Mouse (Mus musculus): ENCODE data around the gene Fpgt. TPM values are rescaled to one million over a fixed set of nuclear protein-coding genes. Genes with fewer than 3 reads are reported as not detected.

The Fpgt gene
- total and polyA plus RNA-seq, 3 experiments = 1.5 to 47.9 (median 35.7) TPM

- peaks cover 2% of the 10 kb centered on the region; the same call in 1 of the 2 replicates for H3K9me3 ChIP-seq (replicated peaks)
- ATAC-seq (ENCODE audit: extremely low read depth, insufficient number of reproducible peaks, low FRiP score, poor library complexity, severe bottlenecking) = no peak
- no peak for DNase-seq (ENCODE audit: low spot score)
- H3K36me3 ChIP-seq (replicated peaks) = no peaks in the 10 kb centered on the region
- TF ChIP-seq GATA1 (IDR thresholded peaks at IDR 0.05; ENCODE audit: borderline replicate concordance, low read length) = no peak
- no peak for TF ChIP-seq TAL1 (conservative IDR thresholded peaks at IDR 0.05; ENCODE audit: low read depth, low read length)
- no peak for TF ChIP-seq CTCF (IDR thresholded peaks at IDR 0.05; ENCODE audit: low read depth, low read length)
- TF ChIP-seq POLR2AphosphoS5 (IDR thresholded peaks at IDR 0.05; ENCODE audit: insufficient replicate concordance, low read depth, low read length) = no peak
- no peak for TF ChIP-seq GATA2 (IDR thresholded peaks at IDR 0.05; ENCODE audit: borderline replicate concordance, low read depth, low read length)
- no peaks in the 10 kb centered on the region for H3K4me1 ChIP-seq (ENCODE audit: insufficient read depth, low read depth, low read length)
- H3K27me3 ChIP-seq (ENCODE audit: insufficient read depth, low read length) = no peaks in the 10 kb centered on the region
- H3K4me3 ChIP-seq (ENCODE audit: low read depth, low read length) = no peak overlapping the region
These were observed 40.0 kb downstream of the Fpgt start for GRCm38 (mm10) chr3:155053189-155053588.

GRCm38 (mm10) chr3:155052021-155052420 lies 41.2 kb downstream of the Fpgt start:
- Histone ChIP-seq H3K4me3 (ENCODE audit: low read depth, low read length) (no peak overlapping the region), H3K4me1 (ENCODE audit: insufficient read depth, low read depth, low read length) (no peaks in the 10 kb centered on the region), H3K9me3 (replicated peaks) (peaks cover 2% of the 10 kb centered on the region; the same call in 1 of the 2 replicates), H3K27me3 (ENCODE audit: insufficient read depth, low read length) (no peaks in the 10 kb centered on the region), H3K36me3 (replicated peaks) (no peaks in the 10 kb centered on the region)
- DNase-seq (ENCODE audit: low spot score) (no peak), ATAC-seq (ENCODE audit: extremely low read depth, insufficient number of reproducible peaks, low FRiP score, poor library complexity, severe bottlenecking) (no peak)
- no peak for TF ChIP-seq POLR2AphosphoS5 (IDR thresholded peaks at IDR 0.05; ENCODE audit: insufficient replicate concordance, low read depth, low read length)
- no peak for TF ChIP-seq GATA1 (IDR thresholded peaks at IDR 0.05; ENCODE audit: borderline replicate concordance, low read length)
- no peak for TF ChIP-seq CTCF (IDR thresholded peaks at IDR 0.05; ENCODE audit: low read depth, low read length)
- no peak for TF ChIP-seq TAL1 (conservative IDR thresholded peaks at IDR 0.05; ENCODE audit: low read depth, low read length)
- TF ChIP-seq GATA2 (IDR thresholded peaks at IDR 0.05; ENCODE audit: borderline replicate concordance, low read depth, low read length) = no peak

- no peaks in the 10 kb centered on the region for H3K4me1 ChIP-seq (ENCODE audit: insufficient read depth, low read depth, low read length)
- H3K9me3 ChIP-seq (replicated peaks) = peaks cover 25% of the 10 kb centered on the region
- DNase-seq (ENCODE audit: low spot score) (no peak), ATAC-seq (ENCODE audit: extremely low read depth, insufficient number of reproducible peaks, low FRiP score, poor library complexity, severe bottlenecking) (no peak)
- no peaks in the 10 kb centered on the region for H3K27me3 ChIP-seq (ENCODE audit: insufficient read depth, low read length)
- H3K4me3 ChIP-seq (ENCODE audit: low read depth, low read length) = no peak overlapping the region
- TF ChIP-seq GATA2 (IDR thresholded peaks at IDR 0.05; ENCODE audit: borderline replicate concordance, low read depth, low read length) = no peak
- H3K36me3 ChIP-seq (replicated peaks) = no peaks in the 10 kb centered on the region
These were observed 54.0 kb downstream of the Fpgt start for GRCm38 (mm10) chr3:155039012-155039836.

Other genes with a start within 250 kb of the Fpgt start
- gene Tnni3k, start 38.0 kb downstream of the Fpgt start, total RNA-seq (2014; fragmentation: Nextera tagmentation) = not detected in 2 replicates
- gene Tnni3k, start 38.0 kb downstream of the Fpgt start, total RNA-seq (2017) = 0.11 TPM in 1 of 2 replicates, not detected in the other
- not detected in 2 replicates for gene Tnni3k, start 38.0 kb downstream of the Fpgt start, polyA plus RNA-seq (2012)
- gene Lrriq3, start within 50 bp of the Fpgt start, total RNA-seq (2014; fragmentation: Nextera tagmentation) = 2.0 and 5.0 TPM in 2 replicates
- 1.6 and 1.9 TPM in 2 replicates for gene Lrriq3, start within 50 bp of the Fpgt start, total RNA-seq (2017)
- 0.17 and 0.24 TPM in 2 replicates for gene Lrriq3, start within 50 bp of the Fpgt start, polyA plus RNA-seq (2012)